Mouse (Mus musculus) stomach, postnatal 0 days (tissue): ENCODE measurements around the gene Nme3. TPM values are rescaled to one million over a fixed set of nuclear protein-coding genes. Genes with fewer than 3 reads are reported as not detected.
A peak's percentile ranks its signal among the peaks of the same experiment; 100 is the strongest.

Experiments
- ATAC-seq: fragments of 200-750 bp; cut with Nextera tagmentation; 2 replicates; pipeline ENCODE4 v1.8.0; 2017; ENCODE audit not compliant: low FRiP score, low TSS enrichment
- DNase-seq: peaks from one replicate; pipeline ENCODE4 v3.0.0-alpha.2; 2016; ENCODE audit warnings: low spot score
- H3K27ac ChIP-seq: fragments of 300-500 bp; sonication (generic); replicated peaks from 2 replicates; pipeline ENCODE4 v1.5.1; 2014; ENCODE audit warnings: mild to moderate bottlenecking, control low read depth
- H3K27me3 ChIP-seq: fragments of 300-500 bp; sonication (generic); 2 replicates; pipeline ENCODE4 v1.6.1; 2014; ENCODE audit warnings: low read length; ENCODE audit not compliant: control insufficient read depth, insufficient read depth
- H3K36me3 ChIP-seq: fragments of 300-500 bp; sonication (generic); 2 replicates; pipeline ENCODE4 v1.6.1; 2014; ENCODE audit warnings: low read length, mixed read lengths; ENCODE audit not compliant: control insufficient read depth, insufficient read depth
- H3K4me1 ChIP-seq: fragments of 300-500 bp; sonication (generic); replicated peaks from 2 replicates; pipeline ENCODE4 v1.6.1; 2014; ENCODE audit warnings: antibody characterized with exemption; ENCODE audit not compliant: control insufficient read depth, insufficient read depth
- H3K4me2 ChIP-seq: fragments of 300-500 bp; sonication (generic); replicated peaks from 2 replicates; pipeline ENCODE4 v1.6.1; 2014; ENCODE audit warnings: low read depth, mild to moderate bottlenecking, control low read depth, moderate library complexity
- H3K4me3 ChIP-seq: fragments of 300-500 bp; sonication (generic); 2 replicates; pipeline ENCODE4 v1.5.1; 2014; ENCODE audit warnings: low read depth, low read length, control low read depth
- H3K9ac ChIP-seq: fragments of 300-500 bp; sonication (generic); 2 replicates; pipeline ENCODE4 v1.6.1; 2014; ENCODE audit warnings: mild to moderate bottlenecking, low read length, control low read depth, mixed read lengths
- H3K9me3 ChIP-seq: fragments of 300-500 bp; sonication (generic); 2 replicates; pipeline ENCODE4 v1.6.1; 2016; ENCODE audit warnings: low read length; ENCODE audit not compliant: control insufficient read depth
- CTCF ChIP-seq: IDR thresholded peaks from 2 replicates; pipeline ENCODE4 v1.5.1; 2016; ENCODE audit warnings: antibody characterized with exemption, low read depth, mild to moderate bottlenecking, moderate library complexity
- EP300 ChIP-seq: optimal IDR thresholded peaks from 2 replicates; pipeline ENCODE3; 2016; ENCODE audit warnings: antibody characterized with exemption
- WGBS: fragments of 180-500 bp; shearing (Covaris S2); extraction: QIAGEN DNeasy Blood & Tissue Kit; methylation state at CpG from one replicate; pipeline ENCODE4 v1.1.7; 2014; 5-methylcytosine and 5-hydroxymethylcytosine counted together
- polyA plus RNA-seq: library from polyadenylated mRNA; unstranded; fragments of >200 nt; fragmentation: Nextera tagmentation; extraction: Ambion mirVana; gene quantifications from 2 replicates; pipeline ENCODE4 v1.2.1, GENCODE M21; 2015

Gene Nme3
- polyA plus RNA-seq, 1 experiment from 2014 or later = 40.2 TPM

GRCm38 (mm10) chr17:24858967-24859366 is 37.3 kb upstream of the Nme3 start:
- TF ChIP-seq CTCF (no peak), EP300 (no peak)
- Histone ChIP-seq H3K27ac (no peak overlapping the region), H3K4me2 (no peak overlapping the region), H3K4me1 (no peaks in the 10 kb centered on the region), H3K9ac (no peak overlapping the region), H3K36me3 (peaks cover 19% of the 10 kb centered on the region), H3K4me3 (no peak overlapping the region), H3K9me3 (no peaks in the 10 kb centered on the region), H3K27me3 (no peaks in the 10 kb centered on the region)
- ATAC-seq (no peak), DNase-seq (no peak)
- WGBS = 88% methylated on average over 6 of the region's 6 CpGs

- Histone ChIP-seq H3K4me1 (no peaks in the 10 kb centered on the region), H3K9ac (no peak overlapping the region), H3K36me3 (peaks cover 21% of the 10 kb centered on the region), H3K27me3 (no peaks in the 10 kb centered on the region), H3K27ac (no peak overlapping the region), H3K4me3 (no peak overlapping the region), H3K9me3 (no peaks in the 10 kb centered on the region), H3K4me2 (no peak overlapping the region)
- no peak for TF ChIP-seq EP300
- no peak for TF ChIP-seq CTCF
- DNase-seq = no peak
- 91% methylated on average over 8 of the region's 8 CpGs for WGBS
- peak; percentile 25; the same call in 1 of the 2 replicates for ATAC-seq
These were observed 36.2 kb upstream of the Nme3 start for GRCm38 (mm10) chr17:24860076-24860475.

- no peak overlapping the region for H3K27ac ChIP-seq
- no peak for DNase-seq
- no peak for ATAC-seq
- peaks cover 14% of the 10 kb centered on the region for H3K36me3 ChIP-seq
- H3K27me3 ChIP-seq = no peaks in the 10 kb centered on the region
- H3K4me3 ChIP-seq = no peak overlapping the region
- H3K4me2 ChIP-seq = no peak overlapping the region
- H3K4me1 ChIP-seq = no peaks in the 10 kb centered on the region
- WGBS = 95% methylated on average over 3 of the region's 3 CpGs
- TF ChIP-seq EP300 (no peak), CTCF (no peak)
- no peaks in the 10 kb centered on the region for H3K9me3 ChIP-seq
- no peak overlapping the region for H3K9ac ChIP-seq
These were observed 34.5 kb upstream of the Nme3 start for GRCm38 (mm10) chr17:24861785-24862184.

GRCm38 (mm10) chr17:24865776-24866175 is 30.5 kb upstream of the Nme3 start, which contains the start of gene Igfals:
Igfals (plus strand) TSS chr17:24865997.
- DNase-seq (no peak), ATAC-seq (no peak)
- no peak within 1 kb of the TSS for H3K9ac ChIP-seq
- no peak within 1 kb of the TSS for H3K27ac ChIP-seq
- no peaks in the 10 kb centered on the region for H3K27me3 ChIP-seq
- no peaks in the 10 kb centered on the region for H3K4me1 ChIP-seq
- H3K36me3 ChIP-seq = peaks cover 14% of the 10 kb centered on the region
- no peak within 1 kb of the TSS for H3K4me3 ChIP-seq
- no peak within 1 kb of the TSS for H3K4me2 ChIP-seq
- H3K9me3 ChIP-seq = no peaks in the 10 kb centered on the region
- WGBS = 87% methylated on average over 8 of the region's 8 CpGs
- TF ChIP-seq CTCF (no peak), EP300 (no peak)

GRCm38 (mm10) chr17:24867914-24868313 is 28.4 kb upstream of the Nme3 start:
- no peak overlapping the region for H3K9ac ChIP-seq
- no peak for TF ChIP-seq CTCF
- no peak for TF ChIP-seq EP300
- no peaks in the 10 kb centered on the region for H3K27me3 ChIP-seq
- H3K36me3 ChIP-seq = 0 out of 2 replicates have a peak, but pooled peaks cover 6% of the 10 kb centered on the region
- DNase-seq (no peak), ATAC-seq (no peak)
- no peaks in the 10 kb centered on the region for H3K9me3 ChIP-seq
- H3K4me3 ChIP-seq = no peak overlapping the region
- WGBS = 94% methylated on average over 10 of the region's 10 CpGs
- no peaks in the 10 kb centered on the region for H3K4me1 ChIP-seq
- no peak overlapping the region for H3K27ac ChIP-seq
- H3K4me2 ChIP-seq = no peak overlapping the region

GRCm38 (mm10) chr17:24873695-24874404 is 22.4 kb upstream of the Nme3 start:
- DNase-seq (no peak), ATAC-seq (no peak)
- Histone ChIP-seq H3K4me1 (no peaks in the 10 kb centered on the region), H3K36me3 (no peaks in the 10 kb centered on the region), H3K27me3 (no peaks in the 10 kb centered on the region), H3K4me2 (no peak overlapping the region), H3K4me3 (no peak overlapping the region), H3K9me3 (no peaks in the 10 kb centered on the region), H3K27ac (no peak overlapping the region), H3K9ac (no peak overlapping the region)
- WGBS = 52% methylated on average over 4 of the region's 4 CpGs
- TF ChIP-seq CTCF = no peak
- no peak for TF ChIP-seq EP300
